Mouse (Mus musculus): ENCODE results near the gene Psme3. TPM values are rescaled to one million over a fixed set of nuclear protein-coding genes. Genes with fewer than 3 reads are reported as not detected.
A peak's percentile ranks its signal among the peaks of the same experiment; 100 is the strongest.

Gene Psme3
- 158 and 164 TPM in 2 replicates for polyA plus RNA-seq (2014; fragmentation: Nextera tagmentation; extraction: Ambion mirVana)

DNA sequence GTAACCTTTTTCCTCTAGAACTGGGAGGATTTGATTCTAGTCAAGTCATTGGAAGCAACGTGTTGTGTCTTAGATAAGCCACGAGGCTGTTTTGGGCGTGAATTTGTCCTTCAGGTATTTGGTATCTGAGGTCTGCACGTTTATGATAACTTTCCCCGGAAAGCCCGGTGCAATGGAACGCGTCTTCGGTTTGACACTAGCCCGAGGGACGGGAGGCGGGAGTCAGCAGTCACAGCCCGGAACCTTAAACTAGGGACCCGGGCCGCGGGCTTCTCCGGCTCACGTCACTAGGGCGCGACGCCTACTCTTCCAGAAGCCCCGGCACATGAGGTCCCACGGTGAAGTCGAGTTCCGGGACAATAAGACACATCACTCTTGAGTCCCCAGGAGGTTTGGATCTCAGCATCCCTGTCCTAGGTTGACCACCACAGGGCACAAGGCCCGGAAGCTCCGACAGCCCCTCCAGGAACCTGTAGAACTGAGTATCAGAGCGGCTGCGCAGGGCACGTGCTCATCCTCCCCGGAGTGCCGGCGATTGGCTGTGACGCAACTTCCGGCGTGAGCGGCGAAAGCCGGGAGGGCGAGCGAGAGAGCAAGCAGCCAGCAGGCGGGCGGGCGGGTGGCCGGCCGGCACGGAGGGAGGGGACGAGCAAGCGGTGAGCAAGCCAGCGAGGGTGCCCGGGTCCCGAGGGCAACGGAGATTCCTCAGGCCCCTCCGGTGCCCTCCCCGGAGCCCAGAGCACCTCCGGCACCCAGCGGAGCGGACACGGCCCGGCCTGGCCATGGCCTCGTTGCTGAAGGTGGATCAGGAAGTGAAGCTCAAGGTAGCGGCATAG lies at the start of gene Psme3:
Psme3 (plus strand) TSS at position 549 of the 836 bp plus-strand sequence.
- peak within 1 kb of the TSS; percentile 97 for H3K4me3 ChIP-seq (ENCODE audit: low read depth, low read length)
- ATAC-seq (ENCODE audit: insufficient number of reproducible peaks, low FRiP score, low TSS enrichment, low read depth) (peak; percentile 88), DNase-seq (ENCODE audit: low spot score) (peak; percentile 95)
- no peaks in the 10 kb centered on the region for H3K27me3 ChIP-seq (ENCODE audit: control insufficient read depth, insufficient read depth, low read length)
- H3K9ac ChIP-seq (ENCODE audit: low read length): peak within 1 kb of the TSS; percentile 89
- no peaks in the 10 kb centered on the region for H3K9me3 ChIP-seq (ENCODE audit: control insufficient read depth, low read length)
- peak within 1 kb of the TSS; percentile 42; the same call in 1 of the 2 replicates for H3K27ac ChIP-seq (replicated peaks; ENCODE audit: low read depth, low read length)
- H3K4me2 ChIP-seq (ENCODE audit: low read depth, severe bottlenecking): peak within 1 kb of the TSS; percentile 87
- peaks cover 9% of the 10 kb centered on the region for H3K4me1 ChIP-seq (ENCODE audit: control insufficient read depth, insufficient read depth, low read length)
- peaks cover 9% of the 10 kb centered on the region for H3K36me3 ChIP-seq (ENCODE audit: control insufficient read depth, insufficient read depth, low read length)
- under 1% methylated on average over 62 of the region's 62 CpGs for WGBS

DNA sequence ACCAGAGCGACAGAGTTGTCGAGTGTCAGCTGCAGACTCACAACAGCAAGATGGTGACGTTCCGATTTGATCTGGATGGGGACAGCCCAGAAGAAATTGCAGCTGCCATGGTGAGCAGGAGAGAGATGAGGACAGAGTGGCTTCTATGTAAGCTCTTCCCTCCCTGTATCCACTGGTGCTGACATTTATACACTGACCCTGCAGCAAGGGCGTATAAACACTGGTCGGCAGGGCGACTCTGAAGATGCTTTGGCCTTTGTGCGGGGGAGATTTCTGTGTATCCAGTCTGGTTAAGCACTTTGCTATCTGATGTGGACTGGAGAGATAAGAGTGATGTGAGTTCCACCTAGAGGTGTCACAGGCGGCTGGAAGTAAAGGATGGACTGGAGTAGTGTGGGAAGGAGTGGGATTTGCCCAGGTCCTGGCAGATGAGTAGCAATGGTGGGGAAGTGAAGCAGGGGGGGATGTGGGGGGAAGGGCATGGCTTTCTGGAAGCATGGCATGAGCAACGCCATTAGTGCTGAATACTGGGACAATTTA lies 46.4 kb upstream of the Psme3 start:
- no peak for ATAC-seq (ENCODE audit: insufficient number of reproducible peaks, low FRiP score, low TSS enrichment, low read depth)
- no peak for DNase-seq (ENCODE audit: low spot score)
- 0 out of 2 replicates have a peak, but pooled peaks cover 4% of the 10 kb centered on the region for H3K4me1 ChIP-seq (ENCODE audit: control insufficient read depth, insufficient read depth, low read length)
- WGBS: 17% methylated on average over 10 of the region's 10 CpGs
- H3K4me3 ChIP-seq (ENCODE audit: low read depth, low read length): no peak overlapping the region
- no peaks in the 10 kb centered on the region for H3K36me3 ChIP-seq (ENCODE audit: control insufficient read depth, insufficient read depth, low read length)
- H3K9ac ChIP-seq (ENCODE audit: low read length): no peak overlapping the region
- H3K27me3 ChIP-seq (ENCODE audit: control insufficient read depth, insufficient read depth, low read length): peaks cover 17% of the 10 kb centered on the region
- no peaks in the 10 kb centered on the region for H3K9me3 ChIP-seq (ENCODE audit: control insufficient read depth, low read length)
- H3K27ac ChIP-seq (replicated peaks; ENCODE audit: low read depth, low read length): no peak overlapping the region
- no peak overlapping the region for H3K4me2 ChIP-seq (ENCODE audit: low read depth, severe bottlenecking)

DNA sequence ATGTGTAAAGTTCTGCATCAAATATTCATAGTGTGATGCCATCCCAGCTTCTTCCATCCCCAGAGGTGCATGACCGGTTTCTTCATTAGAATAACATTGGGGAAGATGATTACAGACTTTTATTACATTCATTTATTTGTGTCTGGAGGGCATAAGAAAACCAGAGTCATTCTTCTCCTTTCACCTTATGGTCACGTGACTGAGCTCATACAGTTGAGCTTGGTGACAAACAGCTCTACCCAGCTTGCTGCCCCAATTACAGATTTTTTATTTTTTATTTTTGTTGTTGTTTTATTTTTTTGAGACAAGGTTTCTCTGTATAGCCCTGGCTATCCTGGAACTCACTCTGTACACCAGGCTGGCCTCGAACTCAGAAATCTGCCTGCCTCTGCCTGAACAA lies 43.6 kb upstream of the Psme3 start:
- DNase-seq (ENCODE audit: low spot score): no peak
- Histone ChIP-seq H3K4me3 (ENCODE audit: low read depth, low read length) (no peak overlapping the region), H3K4me2 (ENCODE audit: low read depth, severe bottlenecking) (no peak overlapping the region), H3K36me3 (ENCODE audit: control insufficient read depth, insufficient read depth, low read length) (peaks cover 2% of the 10 kb centered on the region; the same call in 1 of the 2 replicates), H3K9ac (ENCODE audit: low read length) (no peak overlapping the region), H3K27ac (replicated peaks; ENCODE audit: low read depth, low read length) (no peak overlapping the region), H3K9me3 (ENCODE audit: control insufficient read depth, low read length) (no peaks in the 10 kb centered on the region), H3K27me3 (ENCODE audit: control insufficient read depth, insufficient read depth, low read length) (peaks cover 9% of the 10 kb centered on the region; the same call in 1 of the 2 replicates), H3K4me1 (ENCODE audit: control insufficient read depth, insufficient read depth, low read length) (peaks cover 6% of the 10 kb centered on the region)
- no peak for ATAC-seq (ENCODE audit: insufficient number of reproducible peaks, low FRiP score, low TSS enrichment, low read depth)
- 83% methylated on average over 3 of the region's 3 CpGs for WGBS

DNA sequence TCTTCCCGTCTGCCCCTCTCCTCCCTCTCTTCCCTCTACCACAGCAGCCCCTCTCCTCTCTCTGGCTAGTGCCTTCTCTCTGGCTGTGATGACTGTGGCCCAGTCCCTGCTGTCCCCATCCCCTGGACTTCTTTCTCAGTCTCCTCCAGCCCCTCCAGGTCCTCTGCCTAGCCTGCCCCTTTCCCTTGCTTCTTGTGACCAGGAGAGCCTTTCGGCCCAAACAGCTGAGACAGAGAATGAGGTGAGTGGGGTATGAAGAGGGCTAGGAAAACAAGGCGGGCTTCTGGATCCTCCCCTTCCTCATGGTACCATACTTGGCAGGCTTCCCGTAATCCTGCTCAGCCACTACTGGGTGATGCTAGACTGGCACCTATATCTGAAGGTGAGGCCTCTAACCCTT lies 40.7 kb upstream of the Psme3 start:
- peaks cover 5% of the 10 kb centered on the region; the same call in 1 of the 2 replicates for H3K27me3 ChIP-seq (ENCODE audit: control insufficient read depth, insufficient read depth, low read length)
- H3K9me3 ChIP-seq (ENCODE audit: control insufficient read depth, low read length): no peaks in the 10 kb centered on the region
- H3K4me1 ChIP-seq (ENCODE audit: control insufficient read depth, insufficient read depth, low read length): peaks cover 12% of the 10 kb centered on the region
- 68% methylated on average over 4 of the region's 4 CpGs for WGBS
- ATAC-seq (ENCODE audit: insufficient number of reproducible peaks, low FRiP score, low TSS enrichment, low read depth) (no peak), DNase-seq (ENCODE audit: low spot score) (no peak)
- H3K4me2 ChIP-seq (ENCODE audit: low read depth, severe bottlenecking): no peak overlapping the region
- no peak overlapping the region for H3K27ac ChIP-seq (replicated peaks; ENCODE audit: low read depth, low read length)
- peaks cover 2% of the 10 kb centered on the region; the same call in 1 of the 2 replicates for H3K36me3 ChIP-seq (ENCODE audit: control insufficient read depth, insufficient read depth, low read length)
- H3K9ac ChIP-seq (ENCODE audit: low read length): no peak overlapping the region
- H3K4me3 ChIP-seq (ENCODE audit: low read depth, low read length): no peak overlapping the region

DNA sequence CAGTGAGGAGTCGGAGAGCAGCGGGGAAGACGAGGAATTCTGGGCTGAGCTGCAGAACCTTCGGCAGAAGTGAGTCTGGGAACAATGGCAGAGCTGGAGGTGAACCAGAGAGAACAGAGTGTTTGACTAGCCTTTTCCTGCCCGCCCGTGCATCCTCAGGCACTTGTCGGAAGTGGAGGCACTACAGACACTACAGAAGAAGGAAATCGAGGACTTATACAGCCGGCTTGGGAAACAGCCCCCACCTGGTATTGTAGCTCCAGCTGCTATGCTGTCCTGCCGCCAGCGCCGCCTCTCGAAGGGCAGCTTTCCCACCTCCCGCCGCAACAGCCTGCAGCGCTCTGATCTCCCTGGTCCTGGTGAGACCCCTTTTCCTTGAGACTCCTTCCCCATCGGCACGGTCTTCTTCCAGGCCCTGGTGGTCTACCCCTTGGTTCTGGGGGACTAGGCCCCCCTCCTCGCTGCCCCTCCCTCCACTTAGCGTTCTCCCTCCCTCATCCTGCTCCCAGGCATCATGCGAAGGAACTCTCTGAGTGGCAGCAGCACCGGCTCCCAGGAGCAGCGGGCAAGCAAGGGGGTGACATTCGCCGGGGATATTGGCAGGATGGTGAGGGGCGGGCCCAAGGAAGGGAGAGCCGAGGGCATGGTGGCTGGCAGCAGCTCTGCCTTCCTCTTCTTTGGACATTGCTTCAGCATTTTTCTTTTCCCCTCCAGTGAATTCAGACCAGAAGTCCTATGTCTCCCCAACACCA lies 39.5 kb upstream of the Psme3 start:
- H3K9ac ChIP-seq (ENCODE audit: low read length): no peak overlapping the region
- H3K9me3 ChIP-seq (ENCODE audit: control insufficient read depth, low read length): no peaks in the 10 kb centered on the region
- no peak for ATAC-seq (ENCODE audit: insufficient number of reproducible peaks, low FRiP score, low TSS enrichment, low read depth)
- no peak overlapping the region for H3K27ac ChIP-seq (replicated peaks; ENCODE audit: low read depth, low read length)
- DNase-seq (ENCODE audit: low spot score): no peak
- peaks cover 2% of the 10 kb centered on the region; the same call in 1 of the 2 replicates for H3K36me3 ChIP-seq (ENCODE audit: control insufficient read depth, insufficient read depth, low read length)
- WGBS: 29% methylated on average over 27 of the region's 27 CpGs
- H3K4me1 ChIP-seq (ENCODE audit: control insufficient read depth, insufficient read depth, low read length): peaks cover 12% of the 10 kb centered on the region
- peak overlapping the region; percentile 17; the same call in 1 of the 2 replicates for H3K4me2 ChIP-seq (ENCODE audit: low read depth, severe bottlenecking)
- peaks cover 5% of the 10 kb centered on the region; the same call in 1 of the 2 replicates for H3K27me3 ChIP-seq (ENCODE audit: control insufficient read depth, insufficient read depth, low read length)
- H3K4me3 ChIP-seq (ENCODE audit: low read depth, low read length): peak overlapping the region; percentile 3; the same call in 1 of the 2 replicates

DNA sequence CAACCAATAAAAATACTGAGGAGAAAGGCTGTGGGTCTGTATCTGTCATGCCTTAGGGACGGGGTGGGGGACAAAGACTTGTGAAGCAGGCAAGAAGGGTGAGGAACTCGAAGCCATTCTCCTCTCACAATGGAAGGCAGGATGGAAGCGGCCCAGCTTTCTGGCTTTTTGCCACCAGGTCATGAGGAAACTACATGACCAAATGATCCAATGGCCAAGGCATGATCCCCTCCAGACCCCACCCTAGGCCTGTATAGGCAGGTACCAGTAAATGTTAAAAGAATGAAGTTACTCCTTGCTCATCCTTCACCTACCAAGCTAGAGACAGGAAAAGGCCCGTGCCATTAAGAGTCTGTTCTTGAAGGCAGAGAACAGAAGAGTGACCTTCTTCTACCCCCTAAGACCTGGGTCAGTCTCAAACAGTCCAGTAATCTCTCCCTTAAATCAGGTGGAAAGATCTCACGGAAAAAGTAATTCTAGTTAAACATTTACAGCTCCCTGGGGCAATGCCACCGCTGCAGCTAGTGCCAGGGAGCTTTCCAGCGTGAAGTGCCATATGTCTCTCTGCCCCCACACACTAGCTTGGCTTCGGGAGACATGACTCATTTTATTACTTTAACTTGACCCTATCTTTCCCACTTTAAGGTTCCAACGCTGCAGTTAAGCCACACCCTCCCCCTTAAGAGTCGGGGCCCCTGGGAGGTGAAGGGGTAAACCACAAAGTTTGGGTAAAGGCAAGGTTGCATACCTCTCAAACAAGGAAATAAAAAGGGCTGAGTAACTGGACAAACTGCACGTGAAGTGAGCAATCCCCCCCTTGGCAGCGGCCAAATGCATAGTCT lies 38.4 kb upstream of the Psme3 start:
- Histone ChIP-seq H3K4me2 (ENCODE audit: low read depth, severe bottlenecking) (peak overlapping the region; percentile 42), H3K4me3 (ENCODE audit: low read depth, low read length) (peak overlapping the region; percentile 58), H3K27ac (replicated peaks; ENCODE audit: low read depth, low read length) (no peak overlapping the region), H3K9ac (ENCODE audit: low read length) (no peak overlapping the region; the same call in 1 of the 2 replicates), H3K27me3 (ENCODE audit: control insufficient read depth, insufficient read depth, low read length) (peaks cover 5% of the 10 kb centered on the region; the same call in 1 of the 2 replicates), H3K4me1 (ENCODE audit: control insufficient read depth, insufficient read depth, low read length) (peaks cover 12% of the 10 kb centered on the region), H3K9me3 (ENCODE audit: control insufficient read depth, low read length) (no peaks in the 10 kb centered on the region), H3K36me3 (ENCODE audit: control insufficient read depth, insufficient read depth, low read length) (peaks cover 2% of the 10 kb centered on the region; the same call in 1 of the 2 replicates)
- DNase-seq (ENCODE audit: low spot score): no peak
- ATAC-seq (ENCODE audit: insufficient number of reproducible peaks, low FRiP score, low TSS enrichment, low read depth): no peak
- 68% methylated on average over 12 of the region's 12 CpGs for WGBS

DNA sequence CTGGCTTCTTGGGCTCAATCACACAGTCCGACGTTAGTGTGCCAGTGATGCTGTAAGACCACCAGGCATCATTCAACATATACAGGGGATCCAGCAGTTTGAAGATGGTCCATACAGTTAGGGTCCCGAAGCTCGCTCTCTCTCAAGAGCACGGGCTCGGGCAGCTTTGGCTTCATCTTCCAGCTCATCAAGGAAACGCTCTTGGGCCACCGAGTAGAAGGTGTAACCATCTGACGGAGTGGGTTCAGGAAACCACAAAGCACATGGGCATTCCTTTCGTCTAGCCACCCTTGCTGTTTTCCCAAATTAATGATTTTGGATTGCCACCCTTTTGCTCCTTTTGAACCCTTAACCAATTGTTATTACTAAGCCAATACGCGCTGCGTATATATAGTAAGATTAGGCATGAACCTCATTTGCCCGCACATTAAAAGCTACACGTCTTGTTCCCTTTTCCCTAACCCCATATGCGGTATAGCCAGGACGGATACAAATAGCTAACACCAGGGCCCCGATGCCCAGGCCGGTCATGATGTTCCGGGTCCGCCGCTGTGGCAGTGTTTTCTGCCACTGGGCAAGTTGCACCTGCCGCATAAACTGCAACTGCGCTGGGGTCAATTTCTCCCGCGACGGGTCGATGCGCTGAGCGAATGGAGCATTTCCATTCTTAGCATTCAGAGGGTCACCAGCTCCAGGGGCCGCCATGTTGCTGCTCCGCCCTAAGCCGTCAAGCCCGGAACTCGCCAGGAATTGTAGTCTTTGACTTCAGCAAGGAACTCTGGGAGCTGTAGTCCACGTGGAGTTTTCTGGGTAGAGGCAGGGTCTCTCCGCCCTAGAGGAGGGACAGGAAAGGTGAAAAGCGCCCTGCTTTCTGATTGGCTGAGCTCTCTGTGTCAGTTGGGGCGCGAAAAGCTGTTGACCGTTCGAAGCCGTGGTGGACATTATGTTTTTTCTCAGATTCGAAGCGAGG lies 37.5 kb upstream of the Psme3 start, which contains the start of the genes Cntd1 and Coa3:
Cntd1 (plus strand) TSS at position 790 of the 970 bp plus-strand sequence.
Coa3 (minus strand) TSS at position 892 of the 970 bp plus-strand sequence.
- peaks cover 2% of the 10 kb centered on the region; the same call in 1 of the 2 replicates for H3K36me3 ChIP-seq (ENCODE audit: control insufficient read depth, insufficient read depth, low read length)
- H3K4me1 ChIP-seq (ENCODE audit: control insufficient read depth, insufficient read depth, low read length): peaks cover 12% of the 10 kb centered on the region
- 9% methylated on average over 45 of the region's 45 CpGs for WGBS
- no peak within 1 kb of the TSS for H3K27ac ChIP-seq (replicated peaks; ENCODE audit: low read depth, low read length)
- H3K9me3 ChIP-seq (ENCODE audit: control insufficient read depth, low read length): no peaks in the 10 kb centered on the region
- peak within 1 kb of the TSS; percentile 58 for H3K4me3 ChIP-seq (ENCODE audit: low read depth, low read length)
- DNase-seq (ENCODE audit: low spot score) (peak; percentile 90), ATAC-seq (ENCODE audit: insufficient number of reproducible peaks, low FRiP score, low TSS enrichment, low read depth) (peak; percentile 95)
- peak within 1 kb of the TSS; percentile 74 for H3K9ac ChIP-seq (ENCODE audit: low read length)
- peaks cover 5% of the 10 kb centered on the region; the same call in 1 of the 2 replicates for H3K27me3 ChIP-seq (ENCODE audit: control insufficient read depth, insufficient read depth, low read length)
- H3K4me2 ChIP-seq (ENCODE audit: low read depth, severe bottlenecking): peak within 1 kb of the TSS; percentile 42
